Mouse (Mus musculus) naive thymus-derived CD4-positive, alpha-beta T cell, adult 5 months (primary cell): Measurements from ENCODE around the gene Olfr1442. TPM values are rescaled to one million over a fixed set of nuclear protein-coding genes. Genes with fewer than 3 reads are reported as not detected.

Experiments used
- polyA plus RNA-seq: library from polyadenylated mRNA; unstranded; fragments of 100-300 nt; shearing (Covaris generic); gene quantifications from one replicate; pipeline ENCODE4 v1.2.1, GENCODE M21; 2017

Gene Olfr1442
- not detected for polyA plus RNA-seq

GRCm38 (mm10) chr19:12670139-12670538 lies at the start of gene Olfr1442:
Gene Olfr1442 (plus strand): TSS chr19:12670439.

GRCm38 (mm10) chr19:12633176-12633575 lies 37.1 kb upstream of the Olfr1442 start, which contains the start of gene Glyat:
Gene Glyat (plus strand): TSS chr19:12633308.

GRCm38 (mm10) chr19:12677812-12678211 lies 7.6 kb downstream of the Olfr1442 start, which contains the start of gene Olfr1443:
Gene Olfr1443 (plus strand): TSS chr19:12678112.

GRCm38 (mm10) chr19:12695590-12695989 lies 25.4 kb downstream of the Olfr1442 start, which contains the start of gene Keg1:
Gene Keg1 (plus strand): TSS chr19:12695786.

Other genes starting within 250 kb of the Olfr1442 start
- not detected for gene Pfpl, start 242.5 kb upstream of the Olfr1442 start, polyA plus RNA-seq
- gene Mpeg1, start 209.7 kb upstream of the Olfr1442 start, polyA plus RNA-seq: not detected
- 2.7 TPM for gene Dtx4, start 169.0 kb upstream of the Olfr1442 start, polyA plus RNA-seq
- gene Fam111a, start 124.7 kb upstream of the Olfr1442 start, polyA plus RNA-seq: 11.4 TPM
- gene Gm4952, start 70.5 kb upstream of the Olfr1442 start, polyA plus RNA-seq: not detected
- not detected for gene Glyat, start 37.1 kb upstream of the Olfr1442 start, polyA plus RNA-seq
- not detected for gene Olfr1443, start 7.7 kb downstream of the Olfr1442 start, polyA plus RNA-seq
- not detected for gene Keg1, start 25.3 kb downstream of the Olfr1442 start, polyA plus RNA-seq
- gene Cntf, start 95.2 kb downstream of the Olfr1442 start, polyA plus RNA-seq: 0.35 TPM
- 20.9 TPM for gene Zfp91, start 125.7 kb downstream of the Olfr1442 start, polyA plus RNA-seq
- 66.7 TPM for gene Lpxn, start 125.8 kb downstream of the Olfr1442 start, polyA plus RNA-seq
- gene Gm5244, start 176.2 kb downstream of the Olfr1442 start, polyA plus RNA-seq: not detected
- 0.31 TPM for gene Olfr1444, start 186.8 kb downstream of the Olfr1442 start, polyA plus RNA-seq
- not detected for gene Olfr1445, start 213.4 kb downstream of the Olfr1442 start, polyA plus RNA-seq
- gene Olfr1446, start 223.1 kb downstream of the Olfr1442 start, polyA plus RNA-seq: 0.34 TPM
- not detected for gene Olfr1447, start 233.3 kb downstream of the Olfr1442 start, polyA plus RNA-seq